Mouse (Mus musculus) hindbrain, embryonic 13.5 days (tissue): ENCODE results near the gene Myl9. TPM values are rescaled to one million over a fixed set of nuclear protein-coding genes. Genes with fewer than 3 reads are reported as not detected.
"Not testable (repeated sequence)": the region's sequence is repeated elsewhere in the genome, so short reads cannot be mapped to it uniquely, and the experiment has no call there.

Experiments used
- ATAC-seq: fragments of 200-750 bp; cut with Nextera tagmentation; 2 replicates; pipeline ENCODE4 v1.8.0; 2017; ENCODE audit warnings: moderate TSS enrichment; ENCODE audit not compliant: low FRiP score
- H3K27ac ChIP-seq: fragments of 300-500 bp; sonication (generic); 2 replicates; pipeline ENCODE4 v1.5.1; 2015; ENCODE audit warnings: inconsistent platforms, mild to moderate bottlenecking, moderate library complexity
- H3K27me3 ChIP-seq: fragments of 300-500 bp; sonication (generic); 2 replicates; pipeline ENCODE4 v1.6.1; 2015; ENCODE audit warnings: mild to moderate bottlenecking, inconsistent platforms
- H3K36me3 ChIP-seq: fragments of 300-500 bp; sonication (generic); 2 replicates; pipeline ENCODE4 v1.6.1; 2015; ENCODE audit warnings: mild to moderate bottlenecking, inconsistent platforms
- H3K4me1 ChIP-seq: fragments of 300-500 bp; sonication (generic); replicated peaks from 2 replicates; pipeline ENCODE4 v1.6.1; 2015; ENCODE audit warnings: inconsistent platforms
- H3K4me2 ChIP-seq: fragments of 300-500 bp; sonication (generic); 2 replicates; pipeline ENCODE4 v1.6.1; 2015; ENCODE audit warnings: inconsistent platforms, mild to moderate bottlenecking, moderate library complexity
- H3K4me3 ChIP-seq: fragments of 300-500 bp; sonication (generic); 2 replicates; pipeline ENCODE4 v1.5.1; 2015; ENCODE audit warnings: mild to moderate bottlenecking, inconsistent platforms
- H3K9ac ChIP-seq: fragments of 300-500 bp; sonication (generic); 2 replicates; pipeline ENCODE4 v1.6.1; 2015; ENCODE audit warnings: mild to moderate bottlenecking, inconsistent platforms
- H3K9me3 ChIP-seq: fragments of 300-500 bp; sonication (generic); 2 replicates; pipeline ENCODE4 v1.6.1; 2016; ENCODE audit warnings: inconsistent platforms
- WGBS: fragments of 180-500 bp; shearing (Covaris S2); methylation state at CpG from one replicate; pipeline ENCODE4 v1.1.7; 2015; 5-methylcytosine and 5-hydroxymethylcytosine counted together
- polyA plus RNA-seq: library from polyadenylated mRNA; unstranded; fragments of >200 nt; fragmentation: Nextera tagmentation; extraction: Ambion mirVana; gene quantifications from 2 replicates; pipeline ENCODE4 v1.2.1, GENCODE M21; 2015

Myl9 gene
- polyA plus RNA-seq, 1 experiment from 2014 or later, result 39.1 TPM

DNA sequence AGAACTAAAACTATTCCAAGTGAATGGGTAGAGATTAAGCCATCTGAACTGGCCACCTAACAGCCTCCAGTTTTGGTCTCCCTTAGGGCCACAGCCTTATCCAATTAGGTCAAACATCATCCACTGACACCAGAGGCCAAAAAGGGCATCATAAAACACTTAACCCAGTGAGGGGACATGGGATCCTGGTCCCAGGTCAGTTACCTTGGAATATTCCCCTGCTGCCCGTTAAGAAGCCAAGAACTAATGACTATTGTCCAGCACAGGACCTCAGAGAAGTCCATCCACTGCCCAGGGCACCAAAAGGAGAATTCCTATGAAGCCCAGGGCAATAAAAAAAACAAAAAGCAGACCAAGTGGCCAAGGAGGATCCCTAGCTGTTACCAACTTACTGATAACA lies 13.6 kb downstream of the Myl9 start:
- H3K27ac ChIP-seq, result no peak overlapping the region
- H3K9me3 ChIP-seq, result peaks cover 19% of the 10 kb centered on the region
- no peak for ATAC-seq
- H3K4me3 ChIP-seq, result no peak overlapping the region
- no peak overlapping the region for H3K4me2 ChIP-seq
- H3K27me3 ChIP-seq, result no peaks in the 10 kb centered on the region
- WGBS, result 73% methylated on average over 1 of the region's 1 CpGs
- H3K9ac ChIP-seq, result no peak overlapping the region
- no peaks in the 10 kb centered on the region for H3K4me1 ChIP-seq
- H3K36me3 ChIP-seq, result no peaks in the 10 kb centered on the region

DNA sequence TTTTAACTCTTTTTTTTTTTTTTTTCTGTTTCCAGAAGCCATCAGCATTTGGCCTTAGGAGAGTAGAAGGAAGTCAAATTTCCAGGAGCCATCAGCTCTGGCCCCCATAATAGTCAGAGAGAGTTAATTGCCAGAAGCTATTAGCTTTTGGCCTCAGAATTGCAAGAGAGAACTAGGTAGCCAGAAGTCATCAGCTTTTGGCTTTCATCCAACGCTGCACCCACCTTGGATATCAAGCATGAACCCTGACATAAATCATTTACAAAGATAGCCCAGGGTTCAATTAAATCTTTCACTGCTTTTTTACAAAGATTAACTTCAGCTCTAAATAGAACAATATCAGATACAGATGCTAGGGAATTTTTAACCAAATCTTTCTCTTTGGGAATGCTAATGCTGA lies 23.3 kb downstream of the Myl9 start:
- no peak overlapping the region for H3K9ac ChIP-seq
- H3K27me3 ChIP-seq, result no peaks in the 10 kb centered on the region
- H3K27ac ChIP-seq, result no peak overlapping the region
- WGBS, result 83% methylated on average over 1 of the region's 1 CpGs
- no peak overlapping the region for H3K4me2 ChIP-seq
- no peaks in the 10 kb centered on the region for H3K36me3 ChIP-seq
- ATAC-seq, result no peak
- H3K4me1 ChIP-seq, result no peaks in the 10 kb centered on the region
- H3K9me3 ChIP-seq, result no peaks in the 10 kb centered on the region
- H3K4me3 ChIP-seq, result no peak overlapping the region

DNA sequence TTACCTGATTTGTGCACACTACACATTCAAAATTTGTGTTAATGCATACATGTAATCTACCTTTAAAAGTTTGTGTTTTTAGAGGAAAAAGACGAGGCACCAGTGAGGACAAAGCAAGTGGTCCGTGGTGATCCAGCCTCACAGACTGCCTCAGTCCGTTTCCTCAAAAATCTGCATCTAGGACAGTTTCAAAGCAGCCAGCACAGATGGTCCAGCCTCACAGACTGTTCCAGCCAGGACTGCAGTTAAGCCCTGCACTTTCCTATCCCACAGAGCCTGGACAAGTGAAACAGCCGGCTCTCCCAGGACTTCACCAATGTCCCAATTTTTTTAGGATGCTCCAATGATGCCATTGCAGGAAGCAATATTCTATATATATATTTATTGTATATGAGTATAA lies 25.8 kb downstream of the Myl9 start:
- ATAC-seq, result no peak
- H3K27me3 ChIP-seq, result no peaks in the 10 kb centered on the region
- H3K4me1 ChIP-seq, result no peaks in the 10 kb centered on the region
- no peak overlapping the region for H3K9ac ChIP-seq
- no peak overlapping the region for H3K4me3 ChIP-seq
- H3K27ac ChIP-seq, result no peak overlapping the region
- H3K36me3 ChIP-seq, result no peaks in the 10 kb centered on the region
- no peak overlapping the region for H3K4me2 ChIP-seq
- 78% methylated on average over 4 of the region's 4 CpGs for WGBS
- no peaks in the 10 kb centered on the region for H3K9me3 ChIP-seq

DNA sequence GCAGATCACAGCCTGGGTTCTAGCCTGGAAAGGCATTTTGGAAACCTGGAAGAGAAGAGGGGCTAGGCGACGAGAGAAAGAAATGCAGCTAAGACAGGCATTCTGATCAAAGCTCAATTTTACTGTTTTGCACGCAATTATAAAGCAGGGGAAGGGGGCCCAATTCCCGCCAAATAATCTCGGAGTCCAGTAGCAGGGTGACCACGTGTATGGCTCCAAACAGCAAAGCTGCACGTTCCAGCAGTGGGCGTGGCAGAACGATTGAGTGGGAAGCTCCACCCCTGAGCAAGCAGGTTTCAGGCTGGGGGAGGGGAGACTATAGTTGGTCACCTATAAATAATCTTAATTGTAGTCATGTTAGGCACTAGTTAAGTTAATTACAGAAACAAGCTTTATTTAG lies 26.9 kb downstream of the Myl9 start:
- not testable (repeated sequence) for H3K9me3 ChIP-seq, H3K4me2 ChIP-seq, H3K4me3 ChIP-seq, ATAC-seq, H3K27ac ChIP-seq, H3K9ac ChIP-seq, H3K27me3 ChIP-seq, H3K36me3 ChIP-seq, H3K4me1 ChIP-seq
- 57% methylated on average over 9 of the region's 9 CpGs for WGBS

DNA sequence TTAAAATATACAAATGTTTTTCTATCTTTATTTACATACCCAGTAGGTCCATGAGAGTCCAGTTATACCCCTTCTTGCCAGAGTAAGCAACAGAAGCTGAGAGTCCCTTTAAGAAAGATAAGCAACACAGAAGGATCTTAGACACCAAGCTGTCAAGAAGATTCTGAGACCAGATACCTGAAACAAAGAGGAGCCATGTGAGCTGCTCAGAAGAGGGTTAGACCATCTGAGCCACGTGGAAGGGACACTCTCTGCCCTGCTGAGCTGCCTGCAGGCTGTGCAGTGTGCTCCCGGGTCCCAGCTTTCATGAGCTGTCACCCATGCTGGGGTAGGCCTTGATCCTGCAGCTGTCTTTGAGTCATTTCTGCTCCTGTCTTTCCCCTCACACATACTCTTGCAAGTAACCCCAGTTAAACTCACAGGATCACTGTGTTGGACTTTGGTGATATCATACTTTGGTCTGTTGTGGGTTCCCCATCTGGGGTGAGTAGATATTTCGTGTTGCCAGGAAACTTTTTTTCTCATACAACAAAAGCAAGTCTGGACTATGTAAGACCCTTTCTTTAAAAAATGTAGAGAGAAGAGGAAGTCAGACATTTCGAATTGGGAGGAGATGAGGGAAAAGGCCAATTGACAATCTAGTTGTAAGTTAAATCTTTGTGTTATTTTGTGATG lies 28.6 kb downstream of the Myl9 start:
- Histone ChIP-seq H3K9me3 (no peaks in the 10 kb centered on the region), H3K4me2 (no peak overlapping the region), H3K36me3 (no peaks in the 10 kb centered on the region), H3K9ac (no peak overlapping the region), H3K4me1 (no peaks in the 10 kb centered on the region), H3K27me3 (no peaks in the 10 kb centered on the region), H3K4me3 (no peak overlapping the region), H3K27ac (no peak overlapping the region)
- ATAC-seq, result no peak
- 66% methylated on average over 4 of the region's 4 CpGs for WGBS

DNA sequence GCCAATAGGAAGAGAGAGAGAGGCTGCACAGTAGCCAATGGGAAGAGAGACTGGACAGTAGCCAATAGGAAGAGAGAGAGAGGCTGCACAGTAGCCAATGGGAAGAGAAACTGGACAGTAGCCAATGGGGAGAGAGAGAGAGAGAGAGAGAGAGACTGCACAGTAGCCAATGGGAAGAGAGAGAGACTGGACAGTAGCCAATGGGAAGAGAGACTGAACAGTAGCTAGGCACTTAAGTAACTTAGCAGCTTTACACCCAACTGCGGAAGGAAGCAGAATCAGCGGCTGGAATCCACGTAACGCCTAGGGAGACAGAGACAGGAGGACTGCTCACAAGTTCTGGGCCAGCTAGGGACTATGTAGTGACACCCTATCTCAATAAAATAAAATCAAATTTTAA lies 29.4 kb downstream of the Myl9 start:
- Histone ChIP-seq H3K9ac (no peak overlapping the region), H3K27me3 (no peaks in the 10 kb centered on the region), H3K4me2 (no peak overlapping the region), H3K9me3 (no peaks in the 10 kb centered on the region), H3K36me3 (no peaks in the 10 kb centered on the region), H3K4me1 (no peaks in the 10 kb centered on the region), H3K27ac (no peak overlapping the region), H3K4me3 (no peak overlapping the region)
- ATAC-seq, result no peak
- 92% methylated on average over 4 of the region's 4 CpGs for WGBS

DNA sequence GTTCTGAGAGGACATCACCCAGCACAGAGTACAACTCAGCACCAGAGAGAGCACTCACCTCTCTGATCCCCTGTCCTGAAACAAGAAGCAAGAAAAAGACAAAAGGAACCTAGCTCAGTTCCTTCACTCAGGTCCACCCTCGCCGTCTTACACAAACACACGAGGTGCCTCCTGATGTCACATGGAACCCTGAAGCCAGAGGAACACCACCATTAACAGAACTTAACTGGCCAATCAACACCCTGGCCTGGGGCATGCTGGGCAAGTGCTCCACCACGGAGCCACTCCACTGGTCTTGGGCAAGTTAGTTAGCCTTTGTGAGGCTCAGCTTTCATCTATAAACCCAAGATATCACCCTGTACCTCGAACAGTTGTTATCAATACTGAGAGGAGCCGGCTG lies 31.7 kb downstream of the Myl9 start:
- no peak for ATAC-seq
- Histone ChIP-seq H3K9me3 (no peaks in the 10 kb centered on the region), H3K4me3 (no peak overlapping the region), H3K27me3 (no peaks in the 10 kb centered on the region), H3K4me2 (no peak overlapping the region), H3K27ac (no peak overlapping the region), H3K9ac (no peak overlapping the region), H3K36me3 (no peaks in the 10 kb centered on the region), H3K4me1 (no peaks in the 10 kb centered on the region)
- 75% methylated on average over 6 of the region's 6 CpGs for WGBS

DNA sequence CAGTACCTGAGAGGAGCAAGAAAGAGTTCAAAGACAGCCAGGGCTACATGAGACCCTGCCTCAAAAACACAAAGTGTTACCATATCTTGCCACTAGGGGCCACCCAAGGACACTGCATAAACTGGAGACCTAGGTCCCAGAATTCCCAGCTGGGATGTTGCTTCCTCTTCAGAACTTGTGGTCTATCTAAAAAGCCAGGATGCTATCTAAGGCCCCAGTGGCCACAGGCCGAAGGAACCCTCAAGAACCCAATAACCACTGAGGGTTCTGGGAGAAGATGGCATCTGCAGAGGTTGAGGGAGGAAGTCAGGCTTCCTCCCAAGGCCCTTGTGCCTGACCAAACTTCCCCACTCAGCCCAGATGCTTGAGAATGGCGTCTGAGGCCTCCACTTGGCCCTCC lies 34.4 kb downstream of the Myl9 start:
- Histone ChIP-seq H3K27me3 (no peaks in the 10 kb centered on the region), H3K4me3 (no peak overlapping the region), H3K4me1 (peaks cover 10% of the 10 kb centered on the region), H3K9me3 (no peaks in the 10 kb centered on the region), H3K4me2 (no peak overlapping the region), H3K27ac (no peak overlapping the region), H3K36me3 (no peaks in the 10 kb centered on the region), H3K9ac (no peak overlapping the region)
- 72% methylated on average over 2 of the region's 2 CpGs for WGBS
- no peak for ATAC-seq

DNA sequence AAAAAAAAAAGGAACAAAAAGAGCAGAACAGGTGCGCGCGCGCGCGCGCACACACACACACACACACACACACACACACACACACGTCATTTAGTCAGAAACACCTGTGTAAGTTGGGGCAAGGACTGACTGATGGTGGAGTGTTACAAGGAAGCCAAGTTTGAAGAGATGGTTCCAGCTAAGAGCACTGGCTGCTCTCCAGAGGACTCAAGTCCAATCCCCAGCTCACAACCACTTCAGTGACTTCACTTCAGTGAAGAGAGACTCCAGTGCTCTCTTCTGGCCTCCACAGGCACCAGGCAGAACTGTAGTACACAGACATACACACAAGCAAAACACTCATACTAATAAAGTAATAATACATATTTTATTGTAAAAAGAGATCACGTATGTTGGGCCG lies 35.5 kb downstream of the Myl9 start:
- peaks cover 17% of the 10 kb centered on the region for H3K4me1 ChIP-seq
- whole genome bisulfite sequencing, result 98% methylated on average over 10 of the region's 10 CpGs
- H3K27ac ChIP-seq, result no peak overlapping the region
- no peak overlapping the region for H3K4me3 ChIP-seq
- no peaks in the 10 kb centered on the region for H3K36me3 ChIP-seq
- H3K4me2 ChIP-seq, result no peak overlapping the region
- H3K27me3 ChIP-seq, result no peaks in the 10 kb centered on the region
- no peaks in the 10 kb centered on the region for H3K9me3 ChIP-seq
- no peak for ATAC-seq
- H3K9ac ChIP-seq, result no peak overlapping the region

DNA sequence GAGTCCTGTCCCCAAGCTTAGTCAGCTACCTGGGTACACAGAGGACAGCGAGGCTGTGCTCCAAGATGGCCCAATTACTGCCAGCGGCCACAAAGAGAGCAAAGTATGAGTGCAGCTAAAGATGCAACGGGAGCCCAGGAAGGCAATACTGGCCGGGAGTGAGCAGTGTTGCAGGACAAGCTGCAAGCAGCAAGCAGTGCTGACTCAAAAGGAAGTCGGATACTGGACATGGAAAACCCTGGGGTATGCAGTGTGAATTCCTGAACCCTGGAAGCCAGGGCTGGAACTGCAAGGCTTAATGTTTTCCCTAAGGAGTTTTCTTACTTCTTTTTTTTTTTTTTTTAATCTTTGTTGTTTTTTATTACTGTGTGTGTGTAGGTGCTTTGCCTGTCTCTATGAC lies 36.3 kb downstream of the Myl9 start:
- H3K36me3 ChIP-seq, result no peaks in the 10 kb centered on the region
- no peak overlapping the region for H3K4me3 ChIP-seq
- no peaks in the 10 kb centered on the region for H3K9me3 ChIP-seq
- no peak overlapping the region for H3K4me2 ChIP-seq
- H3K27ac ChIP-seq, result no peak overlapping the region
- 0 out of 2 replicates have a peak, but pooled peaks cover 7% of the 10 kb centered on the region for H3K27me3 ChIP-seq
- H3K9ac ChIP-seq, result no peak overlapping the region
- H3K4me1 ChIP-seq, result peaks cover 17% of the 10 kb centered on the region
- WGBS, result 75% methylated on average over 5 of the region's 5 CpGs
- ATAC-seq, result no peak

DNA sequence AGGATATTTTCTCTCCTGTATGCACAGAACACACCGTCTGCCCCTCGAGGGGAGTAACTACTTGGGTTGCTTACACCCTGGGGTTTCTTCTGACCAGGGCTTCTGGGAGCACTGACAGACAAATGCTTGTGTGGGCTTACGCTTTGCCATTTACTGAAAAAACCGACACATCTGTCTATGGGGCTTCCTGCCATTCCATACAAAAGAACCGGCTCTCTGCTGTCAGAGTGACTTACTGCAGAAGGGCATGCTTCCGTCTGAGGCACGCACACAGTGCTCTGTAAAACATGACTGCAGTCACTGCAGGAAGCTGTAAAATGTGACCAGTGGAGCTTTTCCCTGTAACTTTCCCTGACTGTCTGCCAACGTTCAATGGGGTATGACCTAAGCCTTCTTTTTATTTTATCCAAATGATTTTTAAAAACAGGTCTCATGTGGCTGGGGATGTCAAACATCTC lies 39.2 kb downstream of the Myl9 start:
- H3K9me3 ChIP-seq, result no peaks in the 10 kb centered on the region
- 4% methylated on average over 8 of the region's 8 CpGs for WGBS
- no peak for ATAC-seq
- peaks cover 17% of the 10 kb centered on the region for H3K4me1 ChIP-seq
- no peak overlapping the region for H3K4me3 ChIP-seq
- H3K27ac ChIP-seq, result peak overlapping the region; percentile 30; the same call in 1 of the 2 replicates
- 0 out of 2 replicates have a peak, but pooled peaks cover 8% of the 10 kb centered on the region for H3K27me3 ChIP-seq
- H3K36me3 ChIP-seq, result no peaks in the 10 kb centered on the region
- no peak overlapping the region for H3K4me2 ChIP-seq
- H3K9ac ChIP-seq, result no peak overlapping the region

DNA sequence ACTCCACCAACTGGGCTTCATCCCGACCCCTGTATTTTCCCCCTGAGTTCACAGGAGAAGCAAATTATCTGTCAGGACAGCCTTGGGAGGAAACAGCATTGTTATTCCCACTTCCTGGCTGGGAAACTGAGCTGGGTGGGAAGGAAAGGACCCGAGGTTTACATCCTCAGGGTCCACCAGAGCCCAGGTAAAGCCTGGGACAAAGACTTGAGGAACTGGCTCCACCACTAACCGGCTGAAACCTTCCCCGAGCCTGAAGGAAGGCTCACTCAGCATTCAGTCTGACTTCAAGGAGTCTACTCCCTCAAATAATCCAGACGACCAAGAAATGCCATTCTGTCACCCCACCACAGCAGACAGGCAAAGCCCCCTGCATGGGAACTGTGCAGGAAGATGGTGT lies 39.7 kb downstream of the Myl9 start:
- Histone ChIP-seq H3K9ac (no peak overlapping the region), H3K27me3 (0 out of 2 replicates have a peak, but pooled peaks cover 8% of the 10 kb centered on the region), H3K27ac (peak overlapping the region; percentile 30; the same call in 1 of the 2 replicates), H3K4me1 (peaks cover 17% of the 10 kb centered on the region), H3K36me3 (no peaks in the 10 kb centered on the region), H3K4me2 (no peak overlapping the region), H3K9me3 (no peaks in the 10 kb centered on the region), H3K4me3 (no peak overlapping the region)
- ATAC-seq, result no peak
- WGBS, result 41% methylated on average over 5 of the region's 5 CpGs

DNA sequence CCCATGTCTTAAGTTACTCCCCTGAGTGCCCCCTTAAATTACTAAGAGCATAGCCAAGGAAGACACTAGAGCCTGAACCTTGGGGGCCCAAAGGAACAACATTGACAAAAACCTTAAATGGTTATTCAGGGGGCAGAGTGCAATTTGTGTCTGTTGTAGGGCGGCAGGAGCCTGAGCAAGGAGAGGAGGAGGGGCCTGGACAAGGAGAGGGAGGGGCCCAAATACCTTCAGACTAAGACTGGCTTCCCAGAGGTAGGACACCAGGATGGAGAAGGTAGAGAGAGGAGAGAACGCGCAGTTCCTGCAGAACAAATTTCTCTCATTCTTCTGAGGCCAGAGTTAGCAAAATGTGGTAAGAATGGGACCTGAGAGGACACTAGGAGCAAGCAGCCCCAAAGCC lies 40.2 kb downstream of the Myl9 start:
- 68% methylated on average over 3 of the region's 3 CpGs for WGBS
- H3K9me3 ChIP-seq, result no peaks in the 10 kb centered on the region
- 0 out of 2 replicates have a peak, but pooled peaks cover 8% of the 10 kb centered on the region for H3K27me3 ChIP-seq
- H3K4me1 ChIP-seq, result peaks cover 17% of the 10 kb centered on the region
- no peak for ATAC-seq
- no peak overlapping the region for H3K9ac ChIP-seq
- H3K36me3 ChIP-seq, result no peaks in the 10 kb centered on the region
- no peak overlapping the region for H3K4me3 ChIP-seq
- no peak overlapping the region for H3K27ac ChIP-seq
- no peak overlapping the region for H3K4me2 ChIP-seq
